Mouse (Mus musculus) cerebellum, adult 2 months (tissue): ENCODE measurements at regions not wholly inside any gene's neighbourhood (a gene's known extent, or its start where the extent isn't known, plus 50 kb on each side); places are given as distances from the start of the nearest gene placed in this dataset.
A peak's percentile ranks its signal among the peaks of the same experiment; 100 is the strongest.

Experiments used
- CTCF ChIP-seq: fragments of 200-500 bp; IDR thresholded peaks from 2 replicates; pipeline ENCODE4 v1.5.1; 2011; ENCODE audit warnings: low read depth, mild to moderate bottlenecking, control low read depth, low read length, moderate library complexity, borderline replicate concordance; ENCODE audit not compliant: insufficient read depth
- POLR2A ChIP-seq: fragments of 200-500 bp; IDR thresholded peaks from 2 replicates; pipeline ENCODE4 v1.6.1; 2011; ENCODE audit warnings: low read length, control low read depth, borderline replicate concordance; ENCODE audit not compliant: insufficient read depth

DNA sequence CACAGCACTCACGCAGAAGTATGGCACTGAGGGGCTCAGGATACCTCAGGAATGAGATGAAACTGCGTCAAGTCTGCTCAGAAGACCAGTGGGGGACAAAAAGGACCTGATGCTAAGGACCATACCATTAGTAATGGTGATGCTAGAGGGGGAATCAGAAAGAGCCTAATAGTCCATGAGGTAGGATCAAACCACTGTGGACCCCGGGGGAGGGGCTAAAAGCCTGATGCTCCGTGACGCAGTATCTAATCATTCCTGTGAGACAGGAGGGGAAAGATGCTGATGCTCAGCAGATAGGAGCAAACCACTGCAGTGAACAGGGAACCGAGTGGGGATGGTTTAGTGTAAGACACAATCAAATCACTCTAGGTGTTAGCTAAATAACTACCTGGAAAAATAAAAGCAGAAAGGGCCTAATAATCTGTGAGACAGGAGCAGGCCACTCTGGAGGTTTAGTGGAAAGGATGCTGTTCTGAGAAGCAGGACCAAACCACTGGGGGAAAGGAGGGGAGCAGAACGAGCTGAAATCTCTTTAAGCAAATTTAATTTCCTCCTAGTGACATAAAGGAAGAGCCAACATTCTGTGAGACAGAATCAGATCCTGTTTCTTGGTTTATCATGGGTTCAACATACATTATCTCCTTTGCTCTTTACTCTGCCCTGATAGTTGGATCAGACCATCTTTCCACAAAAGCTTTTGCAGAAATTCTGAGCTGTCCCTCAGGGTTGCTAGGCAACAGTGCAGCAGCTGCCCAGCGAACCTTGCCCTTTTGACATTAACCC, 107.7 kb upstream of the Cypt2 start:
- no peak for TF ChIP-seq CTCF
- TF ChIP-seq POLR2A, result peak; percentile 76; the same call in 1 of the 2 replicates
